Mouse (Mus musculus) testis, adult 2 months (tissue): ENCODE data around the gene Gm10283. TPM values are rescaled to one million over a fixed set of nuclear protein-coding genes. Genes with fewer than 3 reads are reported as not detected.

ENCODE experiments used
- H3K27ac ChIP-seq: fragments of 200-500 bp; 2 replicates; pipeline ENCODE4 v1.5.1; 2012; ENCODE audit warnings: low read depth, low read length; ENCODE audit not compliant: control insufficient read depth, insufficient read depth
- H3K27me3 ChIP-seq: fragments of 200-500 bp; 2 replicates; pipeline ENCODE4 v1.6.1; 2012; ENCODE audit warnings: mild to moderate bottlenecking, low read length, moderate library complexity; ENCODE audit not compliant: control insufficient read depth, insufficient read depth
- H3K36me3 ChIP-seq: fragments of 200-500 bp; 2 replicates; pipeline ENCODE4 v1.6.1; 2012; ENCODE audit warnings: mild to moderate bottlenecking, low read length; ENCODE audit not compliant: control insufficient read depth, insufficient read depth
- H3K4me1 ChIP-seq: fragments of 200-500 bp; 2 replicates; pipeline ENCODE4 v1.6.1; 2012; ENCODE audit warnings: low read length; ENCODE audit not compliant: control insufficient read depth, insufficient read depth
- H3K4me3 ChIP-seq: fragments of 200-500 bp; 2 replicates; pipeline ENCODE4 v1.5.1; 2012; ENCODE audit warnings: low read depth, mild to moderate bottlenecking, low read length, moderate library complexity, mixed read lengths; ENCODE audit not compliant: control insufficient read depth
- CTCF ChIP-seq: fragments of 200-500 bp; IDR thresholded peaks from 2 replicates; pipeline ENCODE4 v1.5.1; 2012; ENCODE audit warnings: low read depth, mild to moderate bottlenecking, inconsistent platforms, low read length, moderate library complexity; ENCODE audit not compliant: control insufficient read depth, insufficient read depth, insufficient replicate concordance
- POLR2A ChIP-seq: fragments of 200-500 bp; IDR thresholded peaks from 2 replicates; pipeline ENCODE4 v1.6.1; 2012; ENCODE audit warnings: low read depth, mild to moderate bottlenecking, inconsistent platforms, low read length, moderate library complexity; ENCODE audit not compliant: control insufficient read depth
- polyA plus RNA-seq: library from polyadenylated mRNA; depleted of rRNA; stranded (reverse); fragments of >200 nt; gene quantifications from 2 replicates; pipeline ENCODE4 v1.2.3, GENCODE M21; 2012

The Gm10283 gene
- polyA plus RNA-seq, 1 experiment: not detected

GRCm38 (mm10) chr8:60491871-60492270, 11.1 kb downstream of the Gm10283 start:
- TF ChIP-seq CTCF (no peak), POLR2A (no peak)
- no peaks in the 10 kb centered on the region for H3K27me3 ChIP-seq
- no peak overlapping the region for H3K27ac ChIP-seq
- no peaks in the 10 kb centered on the region for H3K4me1 ChIP-seq
- no peaks in the 10 kb centered on the region for H3K36me3 ChIP-seq
- no peak overlapping the region for H3K4me3 ChIP-seq

GRCm38 (mm10) chr8:60490147-60490546, 12.9 kb downstream of the Gm10283 start:
- Histone ChIP-seq H3K4me1 (no peaks in the 10 kb centered on the region), H3K27me3 (no peaks in the 10 kb centered on the region), H3K27ac (no peak overlapping the region), H3K4me3 (no peak overlapping the region), H3K36me3 (no peaks in the 10 kb centered on the region)
- TF ChIP-seq CTCF: no peak

- H3K4me3 ChIP-seq: no peak overlapping the region
- H3K27ac ChIP-seq: no peak overlapping the region
Observed at GRCm38 (mm10) chr8:60466686-60467335, 36.2 kb downstream of the Gm10283 start.

GRCm38 (mm10) chr8:60449296-60449695, 53.7 kb downstream of the Gm10283 start:
- TF ChIP-seq CTCF: no peak
- no peak for TF ChIP-seq POLR2A
- no peak overlapping the region for H3K4me3 ChIP-seq
- H3K36me3 ChIP-seq: no peaks in the 10 kb centered on the region
- no peaks in the 10 kb centered on the region for H3K27me3 ChIP-seq
- H3K4me1 ChIP-seq: no peaks in the 10 kb centered on the region
- H3K27ac ChIP-seq: no peak overlapping the region

More at GRCm38 (mm10) chr8:60466686-60467335, 36.2 kb downstream of the Gm10283 start:
- no peaks in the 10 kb centered on the region for H3K4me1 ChIP-seq
- TF ChIP-seq CTCF: peak; percentile 66; the same call in 1 of the 2 replicates
- TF ChIP-seq POLR2A: no peak
- H3K27me3 ChIP-seq: no peaks in the 10 kb centered on the region
- no peaks in the 10 kb centered on the region for H3K36me3 ChIP-seq

GRCm38 (mm10) chr8:60444989-60445388, 58.0 kb downstream of the Gm10283 start:
- H3K4me3 ChIP-seq: no peak overlapping the region
- H3K4me1 ChIP-seq: no peaks in the 10 kb centered on the region
- H3K27ac ChIP-seq: no peak overlapping the region
- H3K27me3 ChIP-seq: no peaks in the 10 kb centered on the region
- H3K36me3 ChIP-seq: no peaks in the 10 kb centered on the region
- TF ChIP-seq POLR2A (no peak), CTCF (no peak)

- no peak overlapping the region for H3K4me3 ChIP-seq
- H3K27ac ChIP-seq: no peak overlapping the region
- TF ChIP-seq POLR2A (no peak), CTCF (no peak)
- H3K27me3 ChIP-seq: no peaks in the 10 kb centered on the region
- H3K4me1 ChIP-seq: no peaks in the 10 kb centered on the region
- no peaks in the 10 kb centered on the region for H3K36me3 ChIP-seq
Observed at GRCm38 (mm10) chr8:60438557-60438956, 64.4 kb downstream of the Gm10283 start.

GRCm38 (mm10) chr8:60436872-60437271, 66.1 kb downstream of the Gm10283 start:
- TF ChIP-seq CTCF (no peak), POLR2A (no peak)
- Histone ChIP-seq H3K4me3 (no peak overlapping the region), H3K27me3 (no peaks in the 10 kb centered on the region), H3K36me3 (no peaks in the 10 kb centered on the region), H3K27ac (no peak overlapping the region), H3K4me1 (no peaks in the 10 kb centered on the region)

- H3K4me1 ChIP-seq: no peaks in the 10 kb centered on the region
- no peak overlapping the region for H3K4me3 ChIP-seq
- H3K27ac ChIP-seq: no peak overlapping the region
- TF ChIP-seq POLR2A: no peak
- TF ChIP-seq CTCF: no peak
- H3K27me3 ChIP-seq: no peaks in the 10 kb centered on the region
- H3K36me3 ChIP-seq: no peaks in the 10 kb centered on the region
Observed at GRCm38 (mm10) chr8:60432649-60433048, 70.3 kb downstream of the Gm10283 start.
